Mouse (Mus musculus): ENCODE data around the gene Fgfr2.

GRCm38 (mm10) chr7:130886246-130886645, 2236.9 kb downstream of the Fgfr2 start:
- TF ChIP-seq CTCF (conservative IDR thresholded peaks at IDR 0.05; ENCODE audit: low read length) (no peak), NANOG (IDR thresholded peaks at IDR 0.05; ENCODE audit: borderline replicate concordance, low read length) (no peak)

Data from E14TG2a.4 (cell line).